Mouse (Mus musculus) layer of hippocampus, postnatal 25 days (tissue): ENCODE results near the gene Rps15. TPM values are rescaled to one million over a fixed set of nuclear protein-coding genes. Genes with fewer than 3 reads are reported as not detected.

Experiments
- DNase-seq, 2 experiments: peaks; one replicate each; pipeline ENCODE4 v3.0.0; 2022; ENCODE audit warnings: mixed read lengths in 2 of 2, low spot score in 1 of 2; ENCODE audit errors: extremely low spot score in 1 of 2
- total RNA-seq, 2 experiments: library from RNA; stranded (reverse); gene quantifications; 2 replicates each; pipeline ENCODE4 v1.2.3; 2021

The Rps15 gene
- total RNA-seq, 2 experiments from 2014 or later = 790 to 900 TPM

DNA sequence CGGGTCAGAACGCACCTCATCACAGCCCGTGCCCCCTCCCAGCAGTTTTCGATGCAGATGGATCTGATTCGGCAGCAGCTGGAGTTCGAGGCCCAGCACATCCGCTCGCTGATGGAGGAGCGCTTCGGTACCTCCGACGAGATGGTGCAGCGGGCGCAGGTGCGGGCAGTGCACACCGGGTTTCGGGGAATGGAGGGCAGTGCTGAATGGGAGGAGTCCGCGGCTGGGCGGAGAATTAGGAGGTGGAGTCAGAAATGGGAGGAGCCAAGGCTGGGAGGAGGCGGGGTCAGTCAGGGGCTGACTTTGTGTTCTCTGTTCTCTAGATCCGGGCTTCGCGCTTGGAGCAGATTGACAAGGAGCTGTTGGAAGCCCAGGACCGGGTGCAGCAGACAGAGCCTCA, 12.6 kb downstream of the Rps15 start:
- DNase-seq = no peak

DNA sequence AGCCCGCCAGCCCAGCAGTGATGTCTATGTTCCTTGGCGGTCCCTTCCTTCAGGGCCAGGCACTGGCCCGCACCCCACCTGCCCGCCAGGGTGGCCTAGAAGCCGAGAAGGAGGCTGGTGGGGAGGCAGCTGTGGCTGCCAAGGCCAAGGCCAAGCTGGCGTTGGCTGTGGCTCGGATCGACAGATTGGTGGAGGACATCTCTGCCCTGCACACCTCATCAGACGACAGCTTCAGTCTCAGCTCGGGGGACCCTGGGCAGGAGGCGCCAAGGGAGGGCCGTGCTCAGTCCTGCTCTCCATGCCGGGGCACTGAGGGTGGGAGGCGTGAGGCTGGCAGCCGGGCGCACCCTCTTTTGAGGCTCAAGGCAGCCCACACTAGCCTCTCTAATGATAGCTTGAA, 19.3 kb downstream of the Rps15 start:
- DNase-seq = no peak

DNA sequence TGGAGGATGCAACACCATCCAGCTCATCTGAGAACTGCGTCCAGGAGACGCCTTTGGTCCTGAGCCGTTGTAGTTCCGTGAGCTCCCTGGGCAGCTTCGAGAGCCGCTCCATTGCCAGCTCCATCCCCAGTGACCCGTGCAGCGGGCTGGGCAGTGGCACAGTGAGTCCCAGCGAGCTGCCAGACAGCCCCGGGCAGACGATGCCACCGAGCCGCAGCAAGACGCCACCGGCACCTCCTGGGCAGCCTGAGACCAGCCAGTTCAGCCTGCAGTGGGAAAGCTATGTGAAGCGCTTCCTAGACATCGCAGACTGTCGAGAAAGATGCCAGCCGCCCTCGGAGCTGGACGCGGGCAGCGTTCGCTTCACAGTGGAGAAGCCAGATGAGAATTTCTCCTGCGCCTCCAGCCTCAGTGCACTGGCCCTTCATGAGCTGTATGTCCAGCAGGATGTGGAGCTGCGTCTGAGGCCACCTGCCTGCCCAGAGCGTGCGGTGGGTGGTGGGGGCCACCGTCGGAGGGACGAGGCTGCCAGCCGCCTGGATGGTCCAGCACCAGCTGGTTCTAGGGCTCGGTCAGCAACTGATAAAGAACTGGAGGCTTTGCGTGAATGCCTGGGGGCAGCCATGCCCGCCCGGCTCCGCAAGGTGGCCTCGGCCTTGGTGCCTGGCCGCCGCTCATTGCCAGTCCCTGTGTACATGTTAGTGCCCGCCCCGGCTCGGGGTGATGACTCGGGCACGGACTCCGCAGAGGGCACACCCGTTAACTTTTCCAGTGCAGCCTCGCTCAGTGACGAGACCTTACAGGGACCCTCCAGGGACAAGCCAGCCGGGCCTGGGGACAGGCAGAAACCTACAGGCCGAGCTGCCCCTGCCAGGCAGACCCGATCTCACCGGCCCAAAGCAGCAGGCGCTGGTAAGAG, 20.6 kb downstream of the Rps15 start:
- no peak for DNase-seq

DNA sequence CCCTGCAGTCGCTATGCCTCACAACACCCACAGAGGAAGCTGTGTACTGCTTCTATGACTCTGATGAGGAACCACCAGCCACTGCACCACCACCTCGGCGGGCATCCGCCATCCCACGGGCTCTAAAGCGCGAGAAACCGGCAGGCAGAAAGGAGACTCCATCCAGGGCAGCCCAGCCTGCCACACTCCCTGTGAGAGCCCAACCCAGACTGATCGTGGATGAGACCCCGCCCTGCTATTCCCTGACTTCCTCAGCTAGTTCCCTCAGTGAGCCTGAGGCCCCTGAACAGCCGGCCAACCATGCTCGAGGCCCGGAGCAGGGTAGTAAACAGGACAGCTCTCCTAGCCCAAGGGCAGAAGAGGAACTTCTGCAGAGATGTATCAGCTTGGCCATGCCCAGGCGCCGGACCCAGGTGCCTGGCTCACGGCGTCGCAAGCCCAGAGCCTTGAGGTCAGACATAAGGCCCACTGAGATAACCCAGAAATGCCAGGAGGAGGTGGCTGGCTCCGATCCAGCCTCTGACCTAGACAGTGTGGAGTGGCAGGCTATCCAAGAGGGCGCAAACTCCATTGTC, 21.5 kb downstream of the Rps15 start:
- no peak for DNase-seq

DNA sequence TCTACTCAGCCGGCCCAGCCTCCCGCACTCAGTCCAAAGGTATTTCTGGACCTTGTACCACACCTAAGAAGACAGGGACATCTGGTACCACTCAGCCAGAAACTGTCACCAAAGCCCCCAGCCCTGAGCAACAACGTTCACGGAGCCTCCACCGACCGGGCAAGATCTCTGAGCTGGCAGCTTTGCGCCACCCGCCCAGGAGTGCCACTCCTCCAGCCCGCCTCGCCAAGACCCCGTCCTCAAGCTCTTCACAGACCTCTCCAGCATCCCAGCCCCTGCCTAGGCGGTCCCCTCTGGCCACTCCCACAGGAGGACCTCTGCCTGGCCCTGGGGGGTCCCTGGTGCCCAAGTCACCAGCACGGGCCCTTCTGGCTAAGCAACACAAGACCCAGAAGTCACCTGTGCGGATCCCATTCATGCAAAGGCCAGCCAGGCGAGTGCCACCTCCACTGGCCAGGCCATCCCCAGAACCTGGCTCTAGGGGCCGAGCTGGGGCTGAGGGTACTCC, 22.3 kb downstream of the Rps15 start:
- DNase-seq = no peak

DNA sequence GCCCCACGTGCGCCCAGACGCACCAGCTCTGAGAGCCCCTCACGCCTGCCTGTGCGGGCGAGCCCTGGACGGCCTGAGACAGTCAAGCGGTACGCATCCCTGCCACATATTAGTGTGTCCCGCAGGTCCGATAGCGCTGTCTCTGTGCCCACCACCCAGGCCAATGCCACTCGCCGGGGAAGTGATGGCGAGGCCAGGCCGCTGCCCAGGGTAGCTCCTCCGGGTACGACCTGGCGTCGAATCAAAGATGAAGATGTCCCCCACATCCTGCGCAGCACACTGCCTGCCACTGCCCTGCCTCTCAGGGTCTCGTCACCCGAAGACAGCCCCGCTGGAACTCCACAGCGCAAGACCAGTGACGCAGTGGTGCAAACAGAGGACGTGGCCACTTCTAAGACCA, 23.1 kb downstream of the Rps15 start:
- DNase-seq = no peak

DNA sequence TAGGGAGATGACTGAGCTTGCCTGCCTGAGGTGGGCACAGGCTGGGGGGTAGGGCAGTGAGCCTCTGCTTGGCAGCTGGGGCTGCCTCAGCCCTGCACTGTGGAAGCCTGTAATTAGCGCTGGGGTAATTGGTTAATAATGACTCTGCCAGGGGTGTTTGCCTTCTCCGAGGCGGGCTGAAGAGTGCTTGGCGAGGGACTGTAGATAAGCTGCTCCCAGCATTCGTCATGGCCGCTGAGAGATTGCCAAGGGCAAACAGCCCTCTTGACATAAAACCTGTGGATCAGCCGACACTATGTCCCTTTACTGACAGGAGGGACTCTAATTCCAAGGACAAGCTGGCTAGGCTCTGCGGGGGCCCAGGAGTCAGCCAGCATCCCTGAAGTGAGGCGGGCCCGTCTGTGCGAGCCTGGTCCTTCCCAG, 24.1 kb downstream of the Rps15 start:
- no peak for DNase-seq

DNA sequence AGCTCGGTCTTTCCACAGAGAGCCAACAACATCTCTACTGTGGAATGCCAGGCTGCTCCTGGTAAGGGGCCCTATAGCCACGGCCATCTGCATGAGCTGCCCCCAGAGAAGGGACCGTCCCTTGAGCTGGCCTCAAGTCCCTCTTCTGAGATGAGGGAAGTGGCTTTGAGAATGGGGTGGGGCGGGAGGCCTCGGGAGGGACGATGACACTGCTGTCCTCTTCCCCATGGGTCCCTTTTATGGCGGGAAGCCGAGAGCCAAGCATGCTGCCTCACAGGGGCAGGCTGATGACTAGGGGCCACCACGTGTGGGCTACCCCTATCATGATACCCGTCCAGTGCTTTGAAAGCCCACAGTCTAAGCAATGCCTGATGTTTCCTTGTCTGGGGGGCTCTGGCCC, 24.8 kb downstream of the Rps15 start:
- DNase-seq = no peak

DNA sequence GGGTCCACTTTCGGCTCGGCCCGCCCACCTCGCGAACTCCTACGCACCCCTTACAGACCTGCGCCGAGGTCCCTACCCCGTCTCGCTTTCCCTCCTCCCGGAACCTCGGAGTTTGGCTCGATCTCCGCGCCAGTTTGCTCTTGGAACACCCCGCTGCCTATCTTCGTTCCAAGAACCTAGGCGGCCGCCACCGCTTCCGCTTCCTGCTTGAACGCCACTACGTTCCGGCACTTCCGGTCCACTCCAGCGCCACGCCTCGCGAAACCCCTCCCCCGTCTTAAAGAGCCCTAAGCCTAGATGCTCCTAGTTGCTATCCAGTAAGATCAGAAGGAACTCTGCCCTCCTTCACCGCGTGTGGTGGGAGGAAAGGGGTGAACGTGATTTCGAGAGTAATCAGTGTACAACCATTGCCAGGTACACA, 28.1 kb downstream of the Rps15 start, which contains the start of gene 2310011J03Rik:
TSS of gene 2310011J03Rik (minus strand) at position 198 of the 421 bp plus-strand sequence.
- peak; percentile 81 to 85 for DNase-seq

DNA sequence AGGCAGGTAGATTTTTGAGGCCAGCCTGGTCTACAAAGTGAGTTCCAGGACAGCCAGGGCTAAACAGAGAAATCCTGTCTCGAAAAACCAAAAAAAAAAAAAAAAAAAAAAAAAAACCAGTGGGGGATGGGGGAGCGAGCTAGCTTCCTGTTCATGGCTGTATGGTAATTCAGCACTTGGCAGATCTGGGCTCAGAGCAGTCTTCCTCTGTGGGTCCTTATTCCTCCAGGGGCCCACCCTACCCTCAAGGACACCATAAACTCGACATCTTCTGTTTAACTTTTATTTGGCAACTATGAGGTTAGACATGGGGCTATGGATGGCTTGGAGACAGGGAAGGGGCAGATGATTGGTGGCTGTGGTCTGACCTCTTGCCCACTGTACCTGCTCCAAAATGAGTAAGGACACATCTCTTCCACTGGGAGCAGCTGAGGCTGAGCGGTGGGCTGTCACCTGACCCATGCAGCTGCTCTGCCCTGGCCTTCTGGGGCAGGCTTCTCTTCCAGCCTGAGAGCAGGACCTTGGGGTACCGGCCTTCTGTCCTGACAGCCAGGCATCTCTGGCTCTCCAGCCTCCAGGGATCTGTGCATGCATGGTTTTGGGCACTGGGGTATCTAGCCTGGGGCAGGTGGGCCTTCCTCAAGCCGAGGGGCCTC, 28.9 kb downstream of the Rps15 start:
- DNase-seq = no peak

DNA sequence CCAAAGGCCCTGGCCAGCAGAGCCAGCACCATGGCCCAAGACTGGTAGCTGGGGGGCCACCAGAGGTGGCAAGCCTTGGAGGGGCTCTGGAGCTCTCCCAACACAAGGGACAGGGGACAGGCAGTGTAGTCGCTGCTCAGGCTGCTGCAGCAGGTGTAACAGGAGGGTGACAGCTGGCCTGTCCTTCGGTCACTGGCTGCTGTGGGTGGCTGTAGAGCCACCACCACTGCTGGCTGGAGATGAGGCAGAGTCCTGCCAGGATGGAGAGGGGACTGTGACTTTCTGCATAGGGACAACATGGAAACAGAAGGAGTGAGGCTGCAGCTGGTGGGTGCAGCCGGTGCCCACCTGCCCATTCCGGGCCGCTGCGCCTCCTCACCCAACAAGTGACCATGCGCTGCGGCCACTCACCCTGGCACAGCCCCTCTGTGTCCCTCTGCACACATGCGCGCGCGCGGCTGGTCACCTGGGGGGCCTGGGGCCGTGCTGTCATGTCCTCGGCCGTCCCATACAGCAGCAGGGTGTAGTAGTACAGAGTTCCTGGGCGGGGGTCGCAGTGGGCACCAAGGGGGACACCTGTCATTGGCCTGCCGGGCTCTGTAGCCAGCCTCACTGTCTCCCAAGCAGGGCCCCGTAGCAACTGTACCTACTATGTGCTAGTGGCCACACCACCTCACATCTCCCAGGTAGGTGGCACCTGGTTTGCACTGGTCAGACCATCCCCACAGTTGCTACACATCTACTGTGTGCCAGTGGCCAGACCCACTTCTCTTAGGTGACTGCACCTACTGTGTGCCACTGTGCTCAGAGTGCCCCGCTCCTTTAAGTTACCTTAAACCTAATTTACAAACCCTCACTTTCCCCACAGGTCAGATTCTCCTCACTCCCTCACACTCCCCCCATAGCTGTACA, 29.7 kb downstream of the Rps15 start:
- DNase-seq = no peak

DNA sequence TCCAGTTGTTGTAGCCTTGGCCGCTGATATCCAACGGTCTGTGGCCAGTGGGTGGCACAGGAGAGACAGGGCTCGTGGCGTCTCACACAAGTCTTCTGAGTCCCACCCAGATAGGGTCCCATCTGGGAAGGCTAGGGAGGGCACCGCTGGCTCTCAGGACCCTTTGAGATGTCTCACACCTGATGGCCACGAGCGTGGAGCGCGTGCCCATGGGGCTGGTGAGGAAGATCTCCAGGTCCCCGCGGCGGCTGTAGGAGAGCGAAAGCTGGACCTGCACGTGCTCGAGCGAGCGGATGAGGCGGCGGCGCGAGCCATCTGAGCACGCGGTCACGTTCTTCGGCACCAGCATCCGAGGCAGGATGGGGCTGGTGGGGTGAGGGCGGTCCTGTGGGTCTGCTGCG, 30.6 kb downstream of the Rps15 start:
- DNase-seq = no peak

DNA sequence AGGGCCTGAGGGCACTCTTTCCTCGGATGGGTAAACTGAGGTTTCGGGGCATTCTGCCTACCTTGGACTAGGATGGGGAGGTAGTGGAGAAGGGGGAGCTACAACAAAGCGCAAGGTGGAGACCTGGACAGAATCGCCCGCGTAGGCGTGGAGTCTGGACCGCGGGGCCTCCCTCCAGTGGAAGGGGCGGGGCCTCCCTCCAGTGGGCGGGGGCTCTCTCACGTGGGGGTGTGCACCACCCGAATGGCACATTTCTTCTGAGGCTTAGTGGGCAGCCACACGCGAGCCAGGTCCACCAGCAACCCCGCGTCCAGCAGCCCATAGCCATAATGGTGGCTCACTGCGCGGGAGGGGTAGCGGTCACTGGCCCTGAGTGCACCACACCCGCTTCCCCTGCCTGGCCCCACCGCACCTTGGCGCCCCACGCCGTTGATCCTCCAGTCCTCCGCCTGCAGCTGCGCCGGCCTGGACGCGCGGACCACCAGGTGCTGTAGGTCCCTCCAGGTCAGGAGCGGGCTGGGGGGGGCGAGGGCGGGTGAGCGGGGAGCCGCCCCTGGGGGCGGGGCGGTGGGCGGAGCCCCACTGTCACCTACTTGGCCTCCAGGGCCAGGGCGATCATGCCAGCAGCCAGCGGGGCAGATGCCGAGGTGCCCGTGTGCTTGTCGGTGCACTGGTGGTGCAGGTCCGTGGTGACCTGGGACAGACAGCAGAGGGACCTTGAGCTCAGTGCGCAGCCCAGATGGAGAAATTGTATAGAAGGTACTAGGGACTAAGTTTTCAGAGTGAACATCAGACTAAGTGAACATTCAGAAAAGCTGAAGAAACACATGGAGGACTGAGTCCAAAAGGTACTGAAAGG, 31.2 kb downstream of the Rps15 start:
- DNase-seq = no peak

DNA sequence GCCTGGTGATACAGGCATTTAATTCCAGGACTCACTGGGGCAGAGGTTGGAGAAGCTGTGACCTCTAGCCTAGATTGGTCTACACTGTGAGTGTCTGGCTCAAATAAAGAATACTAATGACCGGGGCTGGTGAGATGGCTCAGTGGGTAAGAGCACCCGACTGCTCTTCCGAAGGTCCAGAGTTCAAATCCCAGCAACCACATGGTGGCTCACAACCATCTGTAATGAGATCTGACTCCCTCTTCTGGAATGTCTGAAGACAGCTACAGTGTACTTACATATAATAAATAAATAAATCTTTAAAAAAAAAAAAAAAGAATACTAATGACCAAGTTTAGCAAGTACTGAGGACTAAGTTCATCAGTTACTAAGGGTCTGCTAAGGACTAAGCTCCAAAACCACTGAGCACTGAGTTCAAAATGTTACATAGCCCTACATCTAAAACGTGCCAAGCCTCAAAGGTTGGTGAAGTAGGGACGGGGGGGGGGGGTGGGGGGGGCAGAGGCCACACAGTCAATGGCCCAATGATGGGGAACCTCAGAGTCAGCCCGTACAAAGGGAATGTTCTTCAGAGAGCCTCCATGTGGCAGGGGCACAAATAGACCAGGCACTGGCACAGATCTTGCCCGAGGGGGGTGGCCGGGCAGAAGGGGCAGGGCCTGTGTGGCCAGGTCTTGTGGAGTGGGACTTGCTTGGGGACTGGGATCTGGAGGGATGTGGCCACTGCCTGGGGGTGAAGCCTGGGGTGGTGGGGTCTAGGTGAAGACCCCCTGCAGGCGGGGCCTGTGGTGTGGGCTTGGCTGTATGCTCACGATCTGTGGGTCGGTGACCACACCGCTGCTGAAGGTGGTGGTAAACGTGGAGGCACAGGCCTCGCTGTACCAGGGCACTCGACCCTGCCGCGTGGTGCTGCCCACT, 32.1 kb downstream of the Rps15 start:
- no peak for DNase-seq

DNA sequence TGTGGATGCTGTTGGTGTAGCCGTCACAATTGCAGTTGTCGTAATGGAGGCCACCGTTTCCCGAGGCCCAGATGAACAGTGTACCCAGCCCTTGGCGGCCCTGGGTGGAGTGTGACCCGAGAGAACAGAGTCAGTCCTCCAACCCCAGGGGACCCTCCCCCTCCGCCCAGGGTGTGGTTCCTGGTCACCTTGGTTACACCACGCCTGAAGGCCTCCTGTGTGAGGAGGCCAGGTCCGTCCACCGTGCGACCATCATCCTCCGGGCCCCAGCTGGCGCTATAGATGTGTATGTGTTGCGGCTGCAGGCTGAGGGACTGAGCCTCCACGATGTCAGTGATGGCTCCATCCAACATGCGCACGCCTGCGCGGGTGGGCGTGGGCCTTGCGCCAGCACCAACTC, 32.8 kb downstream of the Rps15 start:
- no peak for DNase-seq

DNA sequence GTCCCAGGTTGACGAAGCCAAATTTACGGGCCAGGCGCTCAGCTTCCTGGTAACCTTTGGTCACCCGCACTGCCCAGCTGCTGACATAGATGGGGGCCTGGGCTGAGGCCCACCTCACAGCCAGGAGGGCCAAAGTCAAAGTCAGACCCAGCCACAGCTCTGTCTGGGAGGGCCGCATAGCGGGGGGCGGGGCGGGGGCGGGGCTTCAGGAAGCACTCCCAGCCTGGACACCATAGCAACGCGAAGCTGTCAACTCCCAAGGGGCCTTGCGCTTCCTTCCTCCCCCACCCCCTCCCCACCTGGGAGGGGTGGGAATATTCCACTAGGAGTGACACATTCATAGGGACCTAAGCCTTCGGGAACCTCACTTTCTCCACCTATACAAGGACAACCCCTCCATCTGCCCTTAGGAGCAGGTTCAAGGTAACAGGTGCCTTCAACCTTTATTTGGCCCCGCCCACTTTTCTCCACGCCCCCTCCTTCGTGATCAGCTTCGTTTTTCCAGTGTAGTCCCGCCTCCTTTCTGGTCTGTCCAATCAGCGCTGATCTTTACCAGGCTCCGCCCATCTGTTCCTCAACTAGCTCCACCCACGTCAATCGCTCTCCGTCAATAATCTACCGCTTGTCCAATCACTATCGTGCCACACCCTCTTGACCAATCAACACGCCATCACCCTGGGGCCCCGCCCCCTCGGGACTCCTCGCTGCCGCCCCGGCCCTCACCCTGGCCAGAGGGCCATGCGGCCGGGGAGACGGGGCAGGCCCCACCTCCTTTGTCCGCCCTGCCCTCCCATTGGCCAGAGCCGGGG, 37.2 kb downstream of the Rps15 start, which contains the start of the genes Pcsk4 and Reep6:
TSS of gene Pcsk4 (minus strand) at position 226 of the 809 bp plus-strand sequence.
TSS of gene Reep6 (plus strand) at position 681 of the 809 bp plus-strand sequence.
- peak; percentile 77 to 87 for DNase-seq

DNA sequence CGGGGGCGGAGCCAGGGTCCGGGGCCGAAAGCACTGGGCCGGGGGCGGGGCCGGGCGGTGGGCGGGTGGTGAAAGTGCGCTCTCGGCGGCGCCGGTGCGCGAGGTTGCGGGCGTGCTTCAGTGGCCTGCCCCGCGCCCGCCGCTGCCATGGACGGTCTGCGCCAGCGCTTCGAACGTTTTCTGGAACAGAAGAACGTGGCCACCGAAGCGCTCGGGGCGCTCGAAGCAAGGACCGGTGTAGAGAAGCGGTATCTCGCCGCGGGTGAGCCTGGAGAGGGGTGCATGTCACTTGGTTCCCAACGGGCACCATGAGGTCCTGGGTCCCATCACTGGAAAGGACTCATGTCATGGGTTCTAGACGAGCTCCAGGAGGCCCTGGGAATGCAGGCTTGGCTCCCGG, 37.8 kb downstream of the Rps15 start:
- no peak for DNase-seq
